In the genomic region with DNA sequence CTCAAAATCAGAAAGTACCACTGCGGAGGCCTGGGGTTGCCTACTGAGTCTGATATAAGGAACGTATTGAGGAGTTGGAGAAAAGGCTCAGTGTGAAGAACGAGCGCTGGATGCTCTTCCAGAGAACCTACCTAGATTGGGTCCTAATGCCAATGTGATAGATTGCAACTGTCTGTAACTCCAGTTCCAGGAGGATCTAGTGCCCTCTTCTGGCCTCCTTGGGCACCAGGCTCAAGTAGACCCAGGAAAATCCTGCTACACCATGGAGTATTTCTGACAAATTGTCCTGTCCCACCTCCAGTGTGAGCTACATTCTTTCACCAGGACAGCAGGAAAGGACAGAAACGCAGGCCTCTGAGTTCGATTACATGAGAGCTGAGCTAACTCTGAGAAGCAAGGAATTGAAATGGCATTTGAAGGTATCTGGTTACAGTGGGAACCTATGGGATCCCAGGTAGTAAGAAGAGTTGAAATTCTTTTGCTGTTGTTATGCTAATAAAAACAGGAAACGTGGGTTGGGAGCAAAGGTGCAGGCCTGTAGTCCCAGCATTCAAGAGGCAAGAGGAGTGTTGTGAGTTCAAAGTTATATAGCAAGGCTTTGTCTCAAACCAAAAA, we compare ENCODE assay signal across 11 mouse cellular contexts. TPM values are rescaled to one million over a fixed set of nuclear protein-coding genes. Genes with fewer than 3 reads are reported as not detected.
A peak's percentile ranks its signal among the peaks of the same experiment; 100 is the strongest.
DNase-seq lines count a peak whose midpoint lies in the region; ATAC-seq and TF ChIP-seq lines count a peak whose summit lies in the region.
"Had no signal": no experiment of that assay in that cellular context is flagged by ENCODE, and none has a peak within 500 bp of the region (broad histone marks: within the 10 kb centered on the region; RNA-seq: fewer than 3 reads in every experiment).

No protein-coding gene starts in this region.

- TF ChIP-seq EP300 in CH12.LX (IDR thresholded peaks at IDR 0.05; ENCODE audit: low read length): no peak

- intact Hi-C loops in heart, postnatal 25 days (cut with DNase I): no loop called here

- DNase-seq in CH12.LX (ENCODE audit: extremely low read depth) (no peak), MN1 (ENCODE audit: low spot score) (peak; percentile 39)
- DNase-seq in kidney, postnatal 4 days: peak; percentile 50 to 65
- DNase-seq in spleen, postnatal 14 days (ENCODE audit: low spot score in 2 of 2): no peak
- DNase-seq in heart, postnatal 25 days (ENCODE audit: low spot score): no peak

- H3K9ac ChIP-seq in intestine, postnatal 0 days (ENCODE audit: low read depth, low read length): no peak overlapping the region
- no peak overlapping the region for H3K9ac ChIP-seq in intestine, embryonic 15.5 days
- no peak overlapping the region for H3K9ac ChIP-seq in CH12.LX (ENCODE audit: insufficient read depth, low read depth)
- H3K9ac ChIP-seq: embryonic facial prominence, embryonic 12.5 days; neural tube, embryonic 12.5 days had no signal

- H3K4me1 ChIP-seq in intestine, postnatal 0 days (replicated peaks; ENCODE audit: control insufficient read depth, insufficient read depth, low read length): no peaks in the 10 kb centered on the region
- H3K4me1 ChIP-seq in intestine, embryonic 15.5 days (replicated peaks): no peaks in the 10 kb centered on the region
- no peaks in the 10 kb centered on the region for H3K4me1 ChIP-seq in CH12.LX (ENCODE audit: control insufficient read depth in 1 of 2, insufficient read depth in 2 of 2)
- H3K4me1 ChIP-seq: embryonic facial prominence, embryonic 12.5 days; neural tube, embryonic 12.5 days had no signal

- TF ChIP-seq RAD21 in CH12.LX (IDR thresholded peaks at IDR 0.05; ENCODE audit: low read depth, low read length): peak; percentile 48

- no peak overlapping the region for H3K27ac ChIP-seq in intestine, postnatal 0 days (ENCODE audit: low read depth, low read length)
- H3K27ac ChIP-seq in intestine, embryonic 15.5 days: no peak overlapping the region
- no peak overlapping the region for H3K27ac ChIP-seq in CH12.LX (ENCODE audit: insufficient read depth, low read depth)
- H3K27ac ChIP-seq: embryonic facial prominence, embryonic 12.5 days; neural tube, embryonic 12.5 days had no signal

- dilution Hi-C loops in CH12.LX (cut with MboI; ENCODE audit: extremely low pct_ligation_motif_present, extremely low pct_unique_long_range_greater_than_20kb, low sequenced_read_pairs): no loop called here

- 44% methylated on average over 7 of the region's 7 CpGs for WGBS in intestine, postnatal 0 days
- 40% methylated on average over 7 of the region's 7 CpGs for WGBS in intestine, embryonic 15.5 days

- H3K36me3 ChIP-seq in intestine, postnatal 0 days (ENCODE audit: control insufficient read depth, insufficient read depth): no peaks in the 10 kb centered on the region
- no peaks in the 10 kb centered on the region for H3K36me3 ChIP-seq in intestine, embryonic 15.5 days
- H3K36me3 ChIP-seq in CH12.LX (replicated peaks in 1 of 2; ENCODE audit: control insufficient read depth in 1 of 2, insufficient read depth in 1 of 2, low read length in 1 of 2): no peaks in the 10 kb centered on the region
- H3K36me3 ChIP-seq: embryonic facial prominence, embryonic 12.5 days; neural tube, embryonic 12.5 days had no signal

- TF ChIP-seq POLR2A in CH12.LX (IDR thresholded peaks at IDR 0.05; ENCODE audit: low read depth, low read length): no peak

- H3K4me3 ChIP-seq in intestine, postnatal 0 days (ENCODE audit: low read depth, low read length): no peak overlapping the region
- no peak overlapping the region for H3K4me3 ChIP-seq in intestine, embryonic 15.5 days (replicated peaks)
- H3K4me3 ChIP-seq in CH12.LX (replicated peaks in 1 of 3; ENCODE audit: low read depth in 2 of 3, low read length in 2 of 3, poor library complexity in 1 of 3): no peak overlapping the region
- H3K4me3 ChIP-seq: embryonic facial prominence, embryonic 12.5 days; neural tube, embryonic 12.5 days had no signal

- in situ Hi-C loops in CH12.LX (cut with MboI; ENCODE audit: low pct_ligation_motif_present, low pct_unique_long_range_greater_than_20kb, low sequenced_read_pairs): no loop called here

- no peaks in the 10 kb centered on the region for H3K9me3 ChIP-seq in intestine, postnatal 0 days (ENCODE audit: control insufficient read depth)
- H3K9me3 ChIP-seq in intestine, embryonic 15.5 days: no peaks in the 10 kb centered on the region
- H3K9me3 ChIP-seq in CH12.LX (replicated peaks; ENCODE audit: low read length): no peaks in the 10 kb centered on the region
- H3K9me3 ChIP-seq: embryonic facial prominence, embryonic 12.5 days; neural tube, embryonic 12.5 days had no signal

- no peak for ATAC-seq in intestine, postnatal 0 days
- no peak for ATAC-seq in intestine, embryonic 15.5 days
- no peak for ATAC-seq in activated CD4-positive, CD25-positive, alpha-beta regulatory T cell, adult 4 months

- H3K4me2 ChIP-seq in intestine, postnatal 0 days (replicated peaks; ENCODE audit: low read depth): no peak overlapping the region
- H3K4me2 ChIP-seq in intestine, embryonic 15.5 days (replicated peaks): no peak overlapping the region
- no peak overlapping the region for H3K4me2 ChIP-seq in CH12.LX (ENCODE audit: insufficient read depth, low read depth, poor library complexity, severe bottlenecking)
- H3K4me2 ChIP-seq: embryonic facial prominence, embryonic 12.5 days; neural tube, embryonic 12.5 days had no signal

- no peaks in the 10 kb centered on the region for H3K79me2 ChIP-seq in CH12.LX (replicated peaks; ENCODE audit: control insufficient read depth, extremely low read depth, insufficient read depth, poor library complexity, severe bottlenecking)

- TF ChIP-seq CTCF in intestine, postnatal 0 days (IDR thresholded peaks at IDR 0.05; ENCODE audit: low read depth): peak; percentile 77
- peak in 1 of 2 experiments; percentile 64; a peak in 2 of 4 replicates for TF ChIP-seq CTCF in CH12.LX (conservative IDR thresholded peaks at IDR 0.05 in 1 of 2, IDR thresholded peaks at IDR 0.05 in 1 of 2; ENCODE audit: low read depth in 2 of 2, low read length in 2 of 2)

- H3K27me3 ChIP-seq in intestine, postnatal 0 days (replicated peaks; ENCODE audit: control insufficient read depth, insufficient read depth, low read length): no peaks in the 10 kb centered on the region
- no peaks in the 10 kb centered on the region for H3K27me3 ChIP-seq in intestine, embryonic 15.5 days (replicated peaks)
- no peaks in the 10 kb centered on the region for H3K27me3 ChIP-seq in CH12.LX (replicated peaks)
- H3K27me3 ChIP-seq: embryonic facial prominence, embryonic 12.5 days; neural tube, embryonic 12.5 days had no signal

TF ChIP-seq in CH12.LX, 34 proteins besides CTCF, POLR2A, EP300 and RAD21 (continues in another document):
- TF ChIP-seq HCFC1 (IDR thresholded peaks at IDR 0.05; ENCODE audit: low read depth, low read length) (no peak), USF2 (conservative IDR thresholded peaks at IDR 0.05; ENCODE audit: low read depth, low read length) (no peak), KAT2A (IDR thresholded peaks at IDR 0.05; ENCODE audit: insufficient replicate concordance, low read length) (no peak), JUN (IDR thresholded peaks at IDR 0.05; ENCODE audit: insufficient read depth, low read depth, low read length) (no peak), SMC3 (IDR thresholded peaks at IDR 0.05; ENCODE audit: low read depth, low read length) (peak; percentile 44)

RNA-seq across cellular contexts. Expression of a gene that starts 10.4 kb away (rescaled TPM):
- polyA plus RNA-seq in intestine, postnatal 0 days (2015; fragmentation: Nextera tagmentation; extraction: Ambion mirVana): 0.13 and 0.18 TPM in 2 replicates
- 0.15 and 0.42 TPM in 2 replicates for polyA plus RNA-seq in intestine, embryonic 15.5 days (2015; fragmentation: Nextera tagmentation; extraction: Ambion mirVana)
- total RNA-seq in CH12.LX (2012; rRNA removed) (0.08 TPM in 1 of 2 replicates, not detected in the other), CH12.LX (2014; rRNA removed) (not detected in 2 replicates)
- not detected in 2 replicates for polyA plus RNA-seq in CH12.LX (2012; ENCODE audit: insufficient read length, low read depth)
- polyA plus RNA-seq in activated CD4-positive, CD25-positive, alpha-beta regulatory T cell, adult 4 months (2017; shearing (Covaris generic)): not detected
- under 1 TPM in 1 of 2 experiments, not detected in 1; 0.22 TPM for total RNA-seq in heart, postnatal 25 days (2021)
- polyA plus RNA-seq: embryonic facial prominence, embryonic 12.5 days had no signal

RNA-seq across cellular contexts. Expression of a gene that starts 20.2 kb away (rescaled TPM):
- polyA plus RNA-seq in intestine, postnatal 0 days (2015; fragmentation: Nextera tagmentation; extraction: Ambion mirVana): 6.1 and 7.2 TPM in 2 replicates
- polyA plus RNA-seq in intestine, embryonic 15.5 days (2015; fragmentation: Nextera tagmentation; extraction: Ambion mirVana): 10.2 and 12.2 TPM in 2 replicates
- total RNA-seq in CH12.LX (2012; rRNA removed) (9.3 and 9.5 TPM in 2 replicates), CH12.LX (2014; rRNA removed) (4.4 and 6.7 TPM in 2 replicates)
- 9.1 and 11.3 TPM in 2 replicates for polyA plus RNA-seq in CH12.LX (2012; ENCODE audit: insufficient read length, low read depth)
- polyA plus RNA-seq in activated CD4-positive, CD25-positive, alpha-beta regulatory T cell, adult 4 months (2017; shearing (Covaris generic)): 1 to 10 TPM; 2.7 to 7.4 TPM
- 1 to 10 TPM; 4.8 to 5.4 TPM for total RNA-seq in heart, postnatal 25 days (2021)

RNA-seq across cellular contexts. Expression of a gene that starts 20.3 kb away (rescaled TPM):
- 170 and 175 TPM in 2 replicates for polyA plus RNA-seq in intestine, postnatal 0 days (2015; fragmentation: Nextera tagmentation; extraction: Ambion mirVana)
- 520 and 528 TPM in 2 replicates for polyA plus RNA-seq in intestine, embryonic 15.5 days (2015; fragmentation: Nextera tagmentation; extraction: Ambion mirVana)
- total RNA-seq in CH12.LX (2012; rRNA removed) (755 and 1,009 TPM in 2 replicates), CH12.LX (2014; rRNA removed) (742 and 817 TPM in 2 replicates)
- 546 and 579 TPM in 2 replicates for polyA plus RNA-seq in CH12.LX (2012; ENCODE audit: insufficient read length, low read depth)
- 100 to 1,000 TPM; 180 to 209 TPM for polyA plus RNA-seq in activated CD4-positive, CD25-positive, alpha-beta regulatory T cell, adult 4 months (2017; shearing (Covaris generic))
- 100 to 1,000 TPM; 184 to 199 TPM for total RNA-seq in heart, postnatal 25 days (2021)

RNA-seq across cellular contexts. Expression of a gene that starts 22.1 kb away (rescaled TPM):
- 0.60 and 0.65 TPM in 2 replicates for polyA plus RNA-seq in intestine, postnatal 0 days (2015; fragmentation: Nextera tagmentation; extraction: Ambion mirVana)
- 0.59 and 0.69 TPM in 2 replicates for polyA plus RNA-seq in intestine, embryonic 15.5 days (2015; fragmentation: Nextera tagmentation; extraction: Ambion mirVana)
- total RNA-seq in CH12.LX (2012; rRNA removed) (0.08 TPM in 1 of 2 replicates, not detected in the other), CH12.LX (2014; rRNA removed) (not detected in 2 replicates)
- polyA plus RNA-seq in CH12.LX (2012; ENCODE audit: insufficient read length, low read depth): not detected in 2 replicates
- not detected for polyA plus RNA-seq in activated CD4-positive, CD25-positive, alpha-beta regulatory T cell, adult 4 months (2017; shearing (Covaris generic))
- total RNA-seq in heart, postnatal 25 days (2021): not detected
- total RNA-seq: layer of hippocampus, adult 18-20 months had no signal

RNA-seq across cellular contexts. Expression of a gene that starts 48.2 kb away (rescaled TPM):
- polyA plus RNA-seq in intestine, postnatal 0 days (2015; fragmentation: Nextera tagmentation; extraction: Ambion mirVana): 589 and 649 TPM in 2 replicates
- polyA plus RNA-seq in intestine, embryonic 15.5 days (2015; fragmentation: Nextera tagmentation; extraction: Ambion mirVana): 268 and 282 TPM in 2 replicates
- total RNA-seq in CH12.LX (2012; rRNA removed): 67.4 and 75.6 TPM in 2 replicates
- 37.8 and 42.7 TPM in 2 replicates for total RNA-seq in CH12.LX (2014; rRNA removed)
- 134 and 163 TPM in 2 replicates for polyA plus RNA-seq in CH12.LX (2012; ENCODE audit: insufficient read length, low read depth)
- polyA plus RNA-seq in activated CD4-positive, CD25-positive, alpha-beta regulatory T cell, adult 4 months (2017; shearing (Covaris generic)): 100 to 1,000 TPM; 356 to 375 TPM
- 10 to 100 TPM; 71.9 to 79.7 TPM for total RNA-seq in heart, postnatal 25 days (2021)

Comparison
In these comparisons a context has a peak if more than half of its experiments do, and no peak if none do; other contexts are left out.
1. DNase-seq: peak in MN1 (single experiment) and kidney, postnatal 4 days (2 of 2); none in CH12.LX (single experiment), spleen, postnatal 14 days (0 of 2) and heart, postnatal 25 days (single experiment).